Mouse (Mus musculus) Patski (cell line): Measurements from ENCODE around the gene Dst. TPM values are rescaled to one million over a fixed set of nuclear protein-coding genes. Genes with fewer than 3 reads are reported as not detected.

Experiments
- ATAC-seq: fragments of 100-300 bp; one replicate; pipeline ENCODE4 v1.8.0; 2021
- CTCF ChIA-PET: fragments of 350-600 bp; sonication (Branson Sonifier 250); formaldehyde crosslinking; loops from one replicate; lab custom pipeline; 2022; ENCODE audit warnings: inconsistent platforms; lab: Charles Lee
- POLR2A ChIA-PET: fragments of 350-600 bp; sonication (Branson Sonifier 250); formaldehyde crosslinking; loops from one replicate; lab custom pipeline; 2022; ENCODE audit warnings: antibody characterized with exemption, inconsistent platforms; lab: Charles Lee
- DNase-seq: peaks from one replicate; pipeline ENCODE4 v3.0.0-alpha.2; 2011; ENCODE audit warnings: low read depth, low spot score
- H3K27me3 ChIP-seq: fragments of 371-371 bp; one replicate; pipeline ENCODE4 v1.5.1; 2021
- CTCF ChIP-seq: fragments of 100-300 bp; IDR thresholded peaks from one replicate; pipeline ENCODE4 v1.5.1; 2021
- in situ Hi-C: fragments of 300-500 bp; cut with MboI; formaldehyde crosslinking; loops from 3 replicates; pipeline ENCODE4 v1.11.1; 2018; ENCODE audit warnings: low pct_unique_long_range_greater_than_20kb, mixed read lengths
- polyA plus RNA-seq: library from polyadenylated mRNA; unstranded; gene quantifications from one replicate; pipeline ENCODE4 v1.2.3, GENCODE M21; 2021

Gene Dst
- polyA plus RNA-seq, 1 experiment from 2014 or later: 176 TPM

GRCm38 (mm10) chr1:34183250-34183926, 275.4 kb downstream of the Dst start:
- no peak for TF ChIP-seq CTCF
- ChIA-PET CTCF (interaction anchor here (1.1 to 1.2 kb wide), 3 partner anchors 15 to 19 kb away, joined by 3 to 5 read pairs (median 4); no protein-coding TSS in a partner anchor), POLR2A (no interaction called here)
- in situ Hi-C loops: no loop called here
- DNase-seq: no peak
- H3K27me3 ChIP-seq: no peaks in the 10 kb centered on the region
- no peak for ATAC-seq

- ATAC-seq: no peak
- ChIA-PET CTCF (interaction anchor here (0.6 to 1.2 kb wide), 3 partner anchors 14 to 57 kb away, joined by 3 to 4 read pairs (median 3); no protein-coding TSS in a partner anchor), POLR2A (no interaction called here)
- no peaks in the 10 kb centered on the region for H3K27me3 ChIP-seq
- no peak for DNase-seq
- TF ChIP-seq CTCF: no peak
- in situ Hi-C loops: no loop called here
These were observed 276.2 kb downstream of the Dst start for GRCm38 (mm10) chr1:34184266-34184665.

- POLR2A ChIA-PET: no interaction called here
- in situ Hi-C loops: no loop called here
These were observed 278.0 kb downstream of the Dst start for GRCm38 (mm10) chr1:34186033-34186432.

GRCm38 (mm10) chr1:34187501-34187900, 279.5 kb downstream of the Dst start:
- POLR2A ChIA-PET: interaction anchor here (0.6 kb wide), 1 partner anchor 429 kb away, joined by 3 read pairs; no protein-coding TSS in a partner anchor
- CTCF ChIA-PET: interaction anchor here (4.7 kb wide), 1 partner anchor 9 kb away, joined by 24 read pairs; no protein-coding TSS in a partner anchor
- H3K27me3 ChIP-seq: no peaks in the 10 kb centered on the region
- no peak for DNase-seq
- in situ Hi-C loops: no loop called here
- no peak for TF ChIP-seq CTCF
- ATAC-seq: no peak

More at GRCm38 (mm10) chr1:34186033-34186432, 278.0 kb downstream of the Dst start:
- CTCF ChIA-PET: interaction anchor here (1.0 to 1.6 kb wide), 2 partner anchors 9 to 10 kb away, joined by 3 to 4 read pairs; no protein-coding TSS in a partner anchor
- ATAC-seq: no peak
- TF ChIP-seq CTCF: no peak
- DNase-seq: no peak
- no peaks in the 10 kb centered on the region for H3K27me3 ChIP-seq

GRCm38 (mm10) chr1:34188721-34189236, 280.8 kb downstream of the Dst start:
- ChIA-PET POLR2A (no interaction called here), CTCF (interaction anchor here (1.2 to 4.7 kb wide), 5 partner anchors 10 to 186 kb away, joined by 3 to 24 read pairs (median 3); no protein-coding TSS in a partner anchor)
- DNase-seq: no peak
- TF ChIP-seq CTCF: no peak
- no peak for ATAC-seq
- no peaks in the 10 kb centered on the region for H3K27me3 ChIP-seq
- in situ Hi-C loops: no loop called here

- ChIA-PET POLR2A (no interaction called here), CTCF (interaction anchor here (0.9 to 4.7 kb wide), 7 partner anchors 10 to 187 kb away, joined by 3 to 24 read pairs (median 3); no protein-coding TSS in a partner anchor)
- in situ Hi-C loops: no loop called here
- TF ChIP-seq CTCF: no peak
- no peaks in the 10 kb centered on the region for H3K27me3 ChIP-seq
- DNase-seq (no peak), ATAC-seq (no peak)
These were observed 281.3 kb downstream of the Dst start for GRCm38 (mm10) chr1:34189318-34189717.

GRCm38 (mm10) chr1:34189970-34190369, 281.9 kb downstream of the Dst start:
- DNase-seq: no peak
- ChIA-PET POLR2A (no interaction called here), CTCF (interaction anchor here (0.9 to 4.7 kb wide), 8 partner anchors 9 to 188 kb away, joined by 3 to 24 read pairs (median 4); no protein-coding TSS in a partner anchor)
- ATAC-seq: peak; percentile 31
- TF ChIP-seq CTCF: peak; percentile 84
- no peaks in the 10 kb centered on the region for H3K27me3 ChIP-seq
- in situ Hi-C loops: no loop called here

- H3K27me3 ChIP-seq: no peaks in the 10 kb centered on the region
- ChIA-PET POLR2A (no interaction called here), CTCF (interaction anchor here (1.0 kb wide), 1 partner anchor 25 kb away, joined by 4 read pairs; no protein-coding TSS in a partner anchor)
- TF ChIP-seq CTCF: no peak
- DNase-seq (no peak), ATAC-seq (no peak)
- in situ Hi-C loops: no loop called here
These were observed 284.1 kb downstream of the Dst start for GRCm38 (mm10) chr1:34192174-34192573.

- in situ Hi-C loops: no loop called here
- TF ChIP-seq CTCF: no peak
- CTCF ChIA-PET: interaction anchor here (0.8 kb wide), 1 partner anchor 10 kb away, joined by 3 read pairs; no protein-coding TSS in a partner anchor
- ATAC-seq: no peak
- DNase-seq: no peak
- POLR2A ChIA-PET: no interaction called here
- no peaks in the 10 kb centered on the region for H3K27me3 ChIP-seq
These were observed 292.8 kb downstream of the Dst start for GRCm38 (mm10) chr1:34200791-34201190.

GRCm38 (mm10) chr1:34201483-34201882, 293.5 kb downstream of the Dst start:
- CTCF ChIA-PET: interaction anchor here (0.8 kb wide), 1 partner anchor 10 kb away, joined by 3 read pairs; no protein-coding TSS in a partner anchor
- POLR2A ChIA-PET: no interaction called here
- in situ Hi-C loops: no loop called here
- H3K27me3 ChIP-seq: no peaks in the 10 kb centered on the region
- no peak for ATAC-seq
- TF ChIP-seq CTCF: no peak
- no peak for DNase-seq
